In genomic region chr5:100231574-100231973, GRCm38 (mm10) we compare ENCODE assay signal across 10 mouse cellular contexts.
"Had no signal": no experiment of that assay in that cellular context is flagged by ENCODE, and none has a peak within 500 bp of the region (broad histone marks: within the 10 kb centered on the region; RNA-seq: fewer than 3 reads in every experiment).

No protein-coding gene starts in this region.

- H3K27me3 ChIP-seq: limb, embryonic 12.5 days; liver, embryonic 13.5 days; lung, embryonic 15.5 days had no signal

- H3K4me1 ChIP-seq: lung, embryonic 15.5 days had no signal

- DNase-seq: kidney, adult 8-10 months; liver; liver, embryonic 13.5 days; liver, postnatal 0 days; right cerebral cortex, adult 18-20 months; right cerebral cortex, postnatal 25 days; thymus, postnatal 4 days had no signal

- H3K9ac ChIP-seq: limb, embryonic 12.5 days; liver, embryonic 13.5 days; liver, postnatal 0 days; lung, embryonic 15.5 days had no signal

- H3K9me3 ChIP-seq: limb, embryonic 12.5 days; liver, embryonic 13.5 days; lung, embryonic 15.5 days had no signal

- H3K36me3 ChIP-seq: limb, embryonic 12.5 days; liver, embryonic 13.5 days; lung, embryonic 15.5 days had no signal

- H3K27ac ChIP-seq: limb, embryonic 12.5 days; liver, embryonic 13.5 days; lung, embryonic 15.5 days had no signal

- H3K4me3 ChIP-seq: limb, embryonic 12.5 days; liver, embryonic 13.5 days; lung, embryonic 15.5 days had no signal

- ATAC-seq: intestine, postnatal 0 days; liver, postnatal 0 days had no signal

- H3K4me2 ChIP-seq: liver, embryonic 13.5 days; lung, embryonic 15.5 days had no signal
